Mouse (Mus musculus): ENCODE measurements around the gene Trim33.

DNA sequence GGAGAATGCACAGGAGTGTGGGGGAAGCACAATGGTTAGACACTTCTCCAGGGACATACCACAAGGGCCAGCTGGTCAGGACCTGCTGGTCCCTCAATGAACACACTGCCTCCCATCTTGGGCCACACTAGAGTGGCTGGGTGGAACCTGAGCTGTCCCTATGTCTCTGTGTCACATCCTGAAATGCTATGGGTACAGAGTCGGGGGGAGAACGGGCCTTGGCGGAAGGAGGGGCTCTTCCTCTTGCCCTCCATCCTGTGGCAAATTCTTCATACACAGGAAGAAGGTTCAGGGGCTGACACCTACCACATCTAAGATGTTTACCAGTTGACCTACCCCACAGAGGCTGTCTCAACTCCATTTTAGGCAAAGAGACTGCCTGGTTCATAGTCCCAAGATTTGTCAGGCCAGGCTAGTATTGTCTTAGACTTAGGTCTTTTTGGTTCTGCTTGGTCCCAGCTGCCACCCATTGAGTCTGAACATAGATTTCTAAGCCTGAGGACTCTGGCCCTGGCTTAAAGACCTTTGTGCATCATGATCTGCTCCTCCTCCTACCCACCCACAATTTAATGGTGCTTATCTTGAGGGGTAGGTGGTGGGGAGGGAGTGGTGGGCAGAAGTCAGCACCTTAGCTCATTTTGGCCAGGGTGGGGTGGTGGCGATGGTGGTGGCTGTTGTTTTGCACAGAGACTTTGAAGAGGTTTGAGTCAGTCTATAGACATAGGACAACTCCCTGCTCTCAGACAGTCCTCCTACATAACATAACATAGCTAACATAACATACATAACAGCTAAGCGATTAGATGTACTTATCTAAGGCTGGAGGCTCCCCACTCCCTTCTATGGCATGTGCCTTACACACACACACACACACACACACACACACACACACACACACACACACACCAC lies 106.5 kb downstream of the Trim33 start:
- TF ChIP-seq CTCF (IDR thresholded peaks at IDR 0.05; ENCODE audit: low read depth) (no peak), EP300 (IDR thresholded peaks at IDR 0.05; ENCODE audit: low read depth) (no peak)
